Mouse (Mus musculus): ENCODE measurements at regions not wholly inside any gene's neighbourhood (a gene's known extent, or its start where the extent isn't known, plus 50 kb on each side); places are given as distances from the start of the nearest gene placed in this dataset.
A peak's percentile ranks its signal among the peaks of the same experiment; 100 is the strongest.

GRCm38 (mm10) chr1:44388091-44388490, 163.2 kb upstream of the Gulp1 start:
- H3K9me3 ChIP-seq (ENCODE audit: control insufficient read depth, insufficient read depth, low read depth, low read length): no peaks in the 10 kb centered on the region
- no peak for DNase-seq (ENCODE audit: low read depth, low spot score)
- no peak overlapping the region for H3K9ac ChIP-seq (ENCODE audit: insufficient read depth, low read depth, low read length, poor library complexity, severe bottlenecking)
- H3K36me3 ChIP-seq (ENCODE audit: control insufficient read depth, insufficient read depth, low read length, poor library complexity, severe bottlenecking): no peaks in the 10 kb centered on the region
- H3K27ac ChIP-seq (ENCODE audit: insufficient read depth, low read depth, low read length, poor library complexity, severe bottlenecking): no peak overlapping the region
- no peak for TF ChIP-seq CHD2 (IDR thresholded peaks at IDR 0.05; ENCODE audit: low read depth, low read length)
- in situ Hi-C loops (cut with MboI; ENCODE audit: low sequenced_read_pairs in 2 of 2, unreplicated experiment in 2 of 2): no loop called here
- no peak overlapping the region for H3K4me3 ChIP-seq (ENCODE audit: insufficient read depth in 1 of 2, low read depth in 1 of 2, low read length in 2 of 2, poor library complexity in 1 of 2, severe bottlenecking in 1 of 2)
- no peaks in the 10 kb centered on the region for H3K4me1 ChIP-seq (ENCODE audit: control insufficient read depth in 2 of 2, insufficient read depth in 2 of 2, low read length in 2 of 2, poor library complexity in 1 of 2)

GRCm38 (mm10) chr1:44392141-44392540, 159.2 kb upstream of the Gulp1 start:
- no peak for DNase-seq (ENCODE audit: low read depth, low spot score)
- no peaks in the 10 kb centered on the region for H3K36me3 ChIP-seq (ENCODE audit: control insufficient read depth, insufficient read depth, low read length, poor library complexity, severe bottlenecking)
- no peak overlapping the region for H3K4me3 ChIP-seq (ENCODE audit: insufficient read depth in 1 of 2, low read depth in 1 of 2, low read length in 2 of 2, poor library complexity in 1 of 2, severe bottlenecking in 1 of 2)
- H3K9me3 ChIP-seq (ENCODE audit: control insufficient read depth, insufficient read depth, low read depth, low read length): peaks cover 4% of the 10 kb centered on the region; the same call in 1 of the 2 replicates
- no peak overlapping the region for H3K9ac ChIP-seq (ENCODE audit: insufficient read depth, low read depth, low read length, poor library complexity, severe bottlenecking)
- in situ Hi-C loops (cut with MboI; ENCODE audit: low sequenced_read_pairs in 2 of 2, unreplicated experiment in 2 of 2): no loop called here
- no peak overlapping the region for H3K27ac ChIP-seq (ENCODE audit: insufficient read depth, low read depth, low read length, poor library complexity, severe bottlenecking)
- no peaks in the 10 kb centered on the region for H3K4me1 ChIP-seq (ENCODE audit: control insufficient read depth in 2 of 2, insufficient read depth in 2 of 2, low read length in 2 of 2, poor library complexity in 1 of 2)
- TF ChIP-seq CHD2 (IDR thresholded peaks at IDR 0.05; ENCODE audit: low read depth, low read length) (no peak), MAFK (IDR thresholded peaks at IDR 0.05; ENCODE audit: insufficient read depth, low read depth, low read length) (no peak), ZNF384 (IDR thresholded peaks at IDR 0.05; ENCODE audit: low read depth, low read length) (no peak), HCFC1 (IDR thresholded peaks at IDR 0.05; ENCODE audit: borderline replicate concordance, insufficient read depth, low read length) (no peak), ZC3H11A (IDR thresholded peaks at IDR 0.05; ENCODE audit: borderline replicate concordance, low read depth, low read length) (no peak)

GRCm38 (mm10) chr1:44395538-44395937, 155.8 kb upstream of the Gulp1 start:
- no peak for DNase-seq (ENCODE audit: low read depth, low spot score)
- no peak overlapping the region for H3K27ac ChIP-seq (ENCODE audit: insufficient read depth, low read depth, low read length, poor library complexity, severe bottlenecking)
- no peak overlapping the region for H3K9ac ChIP-seq (ENCODE audit: insufficient read depth, low read depth, low read length, poor library complexity, severe bottlenecking)
- no peak overlapping the region for H3K4me3 ChIP-seq (ENCODE audit: insufficient read depth in 1 of 2, low read depth in 1 of 2, low read length in 2 of 2, poor library complexity in 1 of 2, severe bottlenecking in 1 of 2)
- H3K4me1 ChIP-seq (ENCODE audit: control insufficient read depth in 2 of 2, insufficient read depth in 2 of 2, low read length in 2 of 2, poor library complexity in 1 of 2): no peaks in the 10 kb centered on the region
- TF ChIP-seq HCFC1 (IDR thresholded peaks at IDR 0.05; ENCODE audit: borderline replicate concordance, insufficient read depth, low read length) (no peak), ZC3H11A (IDR thresholded peaks at IDR 0.05; ENCODE audit: borderline replicate concordance, low read depth, low read length) (no peak), MAFK (IDR thresholded peaks at IDR 0.05; ENCODE audit: insufficient read depth, low read depth, low read length) (no peak), CHD2 (IDR thresholded peaks at IDR 0.05; ENCODE audit: low read depth, low read length) (no peak), ZNF384 (IDR thresholded peaks at IDR 0.05; ENCODE audit: low read depth, low read length) (no peak)
- in situ Hi-C loops (cut with MboI; ENCODE audit: low sequenced_read_pairs in 2 of 2, unreplicated experiment in 2 of 2): no loop called here
- no peaks in the 10 kb centered on the region for H3K36me3 ChIP-seq (ENCODE audit: control insufficient read depth, insufficient read depth, low read length, poor library complexity, severe bottlenecking)
- peaks cover 4% of the 10 kb centered on the region; the same call in 1 of the 2 replicates for H3K9me3 ChIP-seq (ENCODE audit: control insufficient read depth, insufficient read depth, low read depth, low read length)

- DNase-seq (ENCODE audit: low read depth, low spot score): peak; percentile 13
- TF ChIP-seq ZC3H11A (IDR thresholded peaks at IDR 0.05; ENCODE audit: borderline replicate concordance, low read depth, low read length): no peak
- no peak for TF ChIP-seq MAFK (IDR thresholded peaks at IDR 0.05; ENCODE audit: insufficient read depth, low read depth, low read length)
- TF ChIP-seq ZNF384 (IDR thresholded peaks at IDR 0.05; ENCODE audit: low read depth, low read length): no peak
- TF ChIP-seq HCFC1 (IDR thresholded peaks at IDR 0.05; ENCODE audit: borderline replicate concordance, insufficient read depth, low read length): no peak
- no peak for TF ChIP-seq CHD2 (IDR thresholded peaks at IDR 0.05; ENCODE audit: low read depth, low read length)
- peaks cover 4% of the 10 kb centered on the region; the same call in 1 of the 2 replicates for H3K9me3 ChIP-seq (ENCODE audit: control insufficient read depth, insufficient read depth, low read depth, low read length)
- no peak overlapping the region for H3K4me3 ChIP-seq (ENCODE audit: insufficient read depth in 1 of 2, low read depth in 1 of 2, low read length in 2 of 2, poor library complexity in 1 of 2, severe bottlenecking in 1 of 2)
- no peak overlapping the region for H3K9ac ChIP-seq (ENCODE audit: insufficient read depth, low read depth, low read length, poor library complexity, severe bottlenecking)
- H3K27ac ChIP-seq (ENCODE audit: insufficient read depth, low read depth, low read length, poor library complexity, severe bottlenecking): no peak overlapping the region
- in situ Hi-C loops (cut with MboI; ENCODE audit: low sequenced_read_pairs in 2 of 2, unreplicated experiment in 2 of 2): no loop called here
- H3K36me3 ChIP-seq (ENCODE audit: control insufficient read depth, insufficient read depth, low read length, poor library complexity, severe bottlenecking): no peaks in the 10 kb centered on the region
- no peaks in the 10 kb centered on the region for H3K4me1 ChIP-seq (ENCODE audit: control insufficient read depth in 2 of 2, insufficient read depth in 2 of 2, low read length in 2 of 2, poor library complexity in 1 of 2)
Observed at GRCm38 (mm10) chr1:44398066-44398465, 153.2 kb upstream of the Gulp1 start.

GRCm38 (mm10) chr1:44437822-44438221, 113.5 kb upstream of the Gulp1 start:
- peak; percentile 8 for DNase-seq (ENCODE audit: low read depth, low spot score)
- TF ChIP-seq ZNF384 (IDR thresholded peaks at IDR 0.05; ENCODE audit: low read depth, low read length) (no peak), HCFC1 (IDR thresholded peaks at IDR 0.05; ENCODE audit: borderline replicate concordance, insufficient read depth, low read length) (no peak), CHD2 (IDR thresholded peaks at IDR 0.05; ENCODE audit: low read depth, low read length) (no peak), MAFK (IDR thresholded peaks at IDR 0.05; ENCODE audit: insufficient read depth, low read depth, low read length) (no peak), ZC3H11A (IDR thresholded peaks at IDR 0.05; ENCODE audit: borderline replicate concordance, low read depth, low read length) (no peak)
- Histone ChIP-seq H3K4me3 (ENCODE audit: insufficient read depth in 1 of 2, low read depth in 1 of 2, low read length in 2 of 2, poor library complexity in 1 of 2, severe bottlenecking in 1 of 2) (no peak overlapping the region), H3K9ac (ENCODE audit: insufficient read depth, low read depth, low read length, poor library complexity, severe bottlenecking) (no peak overlapping the region), H3K4me1 (ENCODE audit: control insufficient read depth in 2 of 2, insufficient read depth in 2 of 2, low read length in 2 of 2, poor library complexity in 1 of 2) (no peaks in the 10 kb centered on the region), H3K9me3 (ENCODE audit: control insufficient read depth, insufficient read depth, low read depth, low read length) (no peaks in the 10 kb centered on the region), H3K27ac (ENCODE audit: insufficient read depth, low read depth, low read length, poor library complexity, severe bottlenecking) (no peak overlapping the region), H3K36me3 (ENCODE audit: control insufficient read depth, insufficient read depth, low read length, poor library complexity, severe bottlenecking) (no peaks in the 10 kb centered on the region)
- in situ Hi-C loops (cut with MboI; ENCODE audit: low sequenced_read_pairs in 2 of 2, unreplicated experiment in 2 of 2): no loop called here

Data from ES-E14 (cell line).